Mouse (Mus musculus) macrophage (primary cell): Measurements from ENCODE around the gene Magi2. TPM values are rescaled to one million over a fixed set of nuclear protein-coding genes. Genes with fewer than 3 reads are reported as not detected.

Source experiments
- H3K27ac ChIP-seq: fragments of 350-480 bp; formaldehyde crosslinking; 2 replicates; pipeline ENCODE4 v1.9.0; 2021
- H3K36me3 ChIP-seq: fragments of 350-480 bp; formaldehyde crosslinking; 2 replicates; pipeline ENCODE4 v1.9.0; 2021; ENCODE audit errors: inconsistent target
- H3K4me3 ChIP-seq: fragments of 350-480 bp; formaldehyde crosslinking; 2 replicates; pipeline ENCODE4 v1.9.0; 2021; ENCODE audit errors: inconsistent target
- H3K79me2 ChIP-seq: fragments of 350-480 bp; formaldehyde crosslinking; 2 replicates; pipeline ENCODE4 v1.9.0; 2021; ENCODE audit errors: inconsistent target
- WGBS: methylation state at CpG from one replicate; pipeline ENCODE4 v1.1.7; 2026; ENCODE audit warnings: inconsistent platforms; ENCODE audit not compliant: missing documents; 5-methylcytosine and 5-hydroxymethylcytosine counted together
- polyA plus RNA-seq: library from polyadenylated mRNA; stranded (reverse); fragments of 250-400 nt; gene quantifications from 3 replicates; pipeline ENCODE4 v1.2.4, GENCODE M21; 2018; ENCODE audit warnings: inconsistent platforms

Magi2 gene
- polyA plus RNA-seq, 1 experiment from 2014 or later, result 0.43 TPM

- 97% methylated on average over 3 of the region's 3 CpGs for WGBS
- no peak overlapping the region for H3K27ac ChIP-seq
- no peaks in the 10 kb centered on the region for H3K36me3 ChIP-seq
- no peak overlapping the region for H3K4me3 ChIP-seq
- no peaks in the 10 kb centered on the region for H3K79me2 ChIP-seq
These were observed 1451.7 kb downstream of the Magi2 start for GRCm38 (mm10) chr5:20678573-20678972.

GRCm38 (mm10) chr5:20679920-20680319 is 1453.1 kb downstream of the Magi2 start:
- H3K4me3 ChIP-seq, result no peak overlapping the region
- H3K79me2 ChIP-seq, result no peaks in the 10 kb centered on the region
- H3K27ac ChIP-seq, result peak overlapping the region; percentile 84; the same call in 1 of the 2 replicates
- no peaks in the 10 kb centered on the region for H3K36me3 ChIP-seq
- 83% methylated on average over 6 of the region's 6 CpGs for WGBS

GRCm38 (mm10) chr5:20680833-20681530 is 1454.1 kb downstream of the Magi2 start:
- H3K79me2 ChIP-seq, result no peaks in the 10 kb centered on the region
- H3K4me3 ChIP-seq, result peak overlapping the region; percentile 14; the same call in 1 of the 2 replicates
- H3K27ac ChIP-seq, result peak overlapping the region; percentile 84
- 1% methylated on average over 15 of the region's 15 CpGs for WGBS
- no peaks in the 10 kb centered on the region for H3K36me3 ChIP-seq

- Histone ChIP-seq H3K36me3 (no peaks in the 10 kb centered on the region), H3K27ac (peak overlapping the region; percentile 84), H3K4me3 (no peak overlapping the region), H3K79me2 (no peaks in the 10 kb centered on the region)
- WGBS, result 85% methylated on average over 10 of the region's 10 CpGs
These were observed 1454.8 kb downstream of the Magi2 start for GRCm38 (mm10) chr5:20681660-20682059.

GRCm38 (mm10) chr5:20682208-20682607 is 1455.4 kb downstream of the Magi2 start:
- H3K36me3 ChIP-seq, result no peaks in the 10 kb centered on the region
- WGBS, result 96% methylated on average over 7 of the region's 7 CpGs
- no peak overlapping the region for H3K27ac ChIP-seq
- no peaks in the 10 kb centered on the region for H3K79me2 ChIP-seq
- H3K4me3 ChIP-seq, result no peak overlapping the region

- no peak overlapping the region for H3K4me3 ChIP-seq
- H3K36me3 ChIP-seq, result no peaks in the 10 kb centered on the region
- no peak overlapping the region for H3K27ac ChIP-seq
- H3K79me2 ChIP-seq, result no peaks in the 10 kb centered on the region
- 80% methylated on average over 6 of the region's 6 CpGs for WGBS
These were observed 1457.3 kb downstream of the Magi2 start for GRCm38 (mm10) chr5:20684112-20684511.

- Histone ChIP-seq H3K79me2 (no peaks in the 10 kb centered on the region), H3K4me3 (no peak overlapping the region), H3K36me3 (no peaks in the 10 kb centered on the region), H3K27ac (no peak overlapping the region)
- 91% methylated on average over 3 of the region's 3 CpGs for WGBS
These were observed 1465.4 kb downstream of the Magi2 start for GRCm38 (mm10) chr5:20692230-20692629.

- no peak overlapping the region for H3K4me3 ChIP-seq
- no peak overlapping the region for H3K27ac ChIP-seq
- H3K79me2 ChIP-seq, result no peaks in the 10 kb centered on the region
- H3K36me3 ChIP-seq, result no peaks in the 10 kb centered on the region
- 91% methylated on average over 5 of the region's 5 CpGs for WGBS
These were observed 1472.3 kb downstream of the Magi2 start for GRCm38 (mm10) chr5:20699116-20699515.

- WGBS, result 1% methylated on average over 51 of the region's 57 CpGs
These were observed 1474.9 kb downstream of the Magi2 start for GRCm38 (mm10) chr5:20701483-20702421.

GRCm38 (mm10) chr5:20702480-20703303 is 1475.9 kb downstream of the Magi2 start:
- H3K79me2 ChIP-seq, result no peaks in the 10 kb centered on the region
- no peaks in the 10 kb centered on the region for H3K36me3 ChIP-seq
- 1% methylated on average over 45 of the region's 57 CpGs for WGBS
- peak overlapping the region; percentile 28 for H3K4me3 ChIP-seq
- H3K27ac ChIP-seq, result no peak overlapping the region

More at GRCm38 (mm10) chr5:20701483-20702421, 1474.9 kb downstream of the Magi2 start:
- Histone ChIP-seq H3K79me2 (no peaks in the 10 kb centered on the region), H3K36me3 (no peaks in the 10 kb centered on the region), H3K4me3 (peak overlapping the region; percentile 20; the same call in 1 of the 2 replicates), H3K27ac (peak overlapping the region; percentile 54)

GRCm38 (mm10) chr5:20703304-20703700 is 1476.5 kb downstream of the Magi2 start:
- WGBS, result 66% methylated on average over 5 of the region's 5 CpGs
- H3K36me3 ChIP-seq, result no peaks in the 10 kb centered on the region
- no peaks in the 10 kb centered on the region for H3K79me2 ChIP-seq
- H3K27ac ChIP-seq, result no peak overlapping the region
- H3K4me3 ChIP-seq, result no peak overlapping the region; the same call in 1 of the 2 replicates

- no peak overlapping the region for H3K27ac ChIP-seq
- 95% methylated on average over 13 of the region's 13 CpGs for WGBS
- no peak overlapping the region for H3K4me3 ChIP-seq
- H3K36me3 ChIP-seq, result no peaks in the 10 kb centered on the region
- no peaks in the 10 kb centered on the region for H3K79me2 ChIP-seq
These were observed 1477.2 kb downstream of the Magi2 start for GRCm38 (mm10) chr5:20703971-20704575.

GRCm38 (mm10) chr5:20704886-20705285 is 1478.0 kb downstream of the Magi2 start:
- WGBS, result 84% methylated on average over 4 of the region's 4 CpGs
- Histone ChIP-seq H3K36me3 (no peaks in the 10 kb centered on the region), H3K79me2 (no peaks in the 10 kb centered on the region), H3K27ac (no peak overlapping the region), H3K4me3 (no peak overlapping the region)
